ENCODE assay signal across 8 mouse cellular contexts in genomic region chr3:45555736-45556135, GRCm38 (mm10).
A peak's percentile ranks its signal among the peaks of the same experiment; 100 is the strongest.
DNase-seq lines count a peak whose midpoint lies in the region; ATAC-seq lines count a peak whose summit lies in the region.

No protein-coding gene starts in this region.

- H3K36me3 ChIP-seq in hindbrain, embryonic 11.5 days (ENCODE audit: control insufficient read depth, insufficient read depth, low read length): no peaks in the 10 kb centered on the region
- no peaks in the 10 kb centered on the region for H3K36me3 ChIP-seq in midbrain, embryonic 14.5 days (ENCODE audit: control insufficient read depth, insufficient read depth, low read length)

- H3K4me2 ChIP-seq in hindbrain, embryonic 11.5 days (replicated peaks; ENCODE audit: low read depth, low read length): no peak overlapping the region
- no peak overlapping the region for H3K4me2 ChIP-seq in midbrain, embryonic 14.5 days (ENCODE audit: low read length)

- DNase-seq in heart, postnatal 10 days: peak; percentile 36 to 37
- DNase-seq in heart, adult 8-10 months (ENCODE audit: low spot score): no peak
- peak; percentile 53 for DNase-seq in NIH3T3 (ENCODE audit: low read depth)
- peak; percentile 40 to 58 for DNase-seq in cerebellum, postnatal 4 days (ENCODE audit: low spot score in 2 of 2)
- DNase-seq in hindbrain, embryonic 11.5 days (ENCODE audit: low spot score): peak; percentile 74
- DNase-seq in layer of hippocampus, postnatal 25 days (ENCODE audit: extremely low spot score in 1 of 2, low spot score in 1 of 2): peak; percentile 15 to 62
- DNase-seq in midbrain, embryonic 14.5 days: peak; percentile 88
- DNase-seq in MN1 (ENCODE audit: low spot score): no peak

- ATAC-seq in hindbrain, embryonic 11.5 days (ENCODE audit: low FRiP score): peak; percentile 67; the same call in 1 of the 2 replicates
- ATAC-seq in midbrain, embryonic 14.5 days (ENCODE audit: low FRiP score, low TSS enrichment): peak; percentile 66; the same call in 1 of the 2 replicates

- no peak overlapping the region for H3K27ac ChIP-seq in hindbrain, embryonic 11.5 days (ENCODE audit: low read depth, low read length)
- H3K27ac ChIP-seq in midbrain, embryonic 14.5 days (replicated peaks; ENCODE audit: low read depth, low read length): no peak overlapping the region

- 33% methylated on average over 1 of the region's 1 CpGs for WGBS in hindbrain, embryonic 11.5 days
- WGBS in midbrain, embryonic 14.5 days: 24% methylated on average over 1 of the region's 1 CpGs

- no peak overlapping the region for H3K4me3 ChIP-seq in hindbrain, embryonic 11.5 days (ENCODE audit: low read depth, low read length)
- H3K4me3 ChIP-seq in midbrain, embryonic 14.5 days (replicated peaks; ENCODE audit: low read depth, low read length): no peak overlapping the region

- no peaks in the 10 kb centered on the region for H3K9me3 ChIP-seq in hindbrain, embryonic 11.5 days (ENCODE audit: control insufficient read depth, low read length)
- no peaks in the 10 kb centered on the region for H3K9me3 ChIP-seq in midbrain, embryonic 14.5 days (ENCODE audit: control insufficient read depth, low read length)

- no peaks in the 10 kb centered on the region for H3K4me1 ChIP-seq in hindbrain, embryonic 11.5 days (replicated peaks; ENCODE audit: control insufficient read depth, insufficient read depth, low read length)
- no peaks in the 10 kb centered on the region for H3K4me1 ChIP-seq in midbrain, embryonic 14.5 days (ENCODE audit: control insufficient read depth, insufficient read depth, low read length)

- intact Hi-C loops in heart, postnatal 10 days (cut with DNase I): no loop called here

- no peaks in the 10 kb centered on the region for H3K27me3 ChIP-seq in hindbrain, embryonic 11.5 days (ENCODE audit: control insufficient read depth, insufficient read depth, low read length)
- no peaks in the 10 kb centered on the region for H3K27me3 ChIP-seq in midbrain, embryonic 14.5 days (ENCODE audit: control insufficient read depth, insufficient read depth, low read length)

- no peak overlapping the region for H3K9ac ChIP-seq in hindbrain, embryonic 11.5 days (ENCODE audit: low read depth, low read length)
- no peak overlapping the region for H3K9ac ChIP-seq in midbrain, embryonic 14.5 days (replicated peaks; ENCODE audit: low read length)

Comparison
In these comparisons a context has a peak if more than half of its experiments do, and no peak if none do; other contexts are left out.
1. DNase-seq: peak in heart, postnatal 10 days (2 of 2), NIH3T3 (single experiment), cerebellum, postnatal 4 days (2 of 2), hindbrain, embryonic 11.5 days (single experiment), layer of hippocampus, postnatal 25 days (2 of 2) and midbrain, embryonic 14.5 days (single experiment); none in heart, adult 8-10 months (single experiment) and MN1 (single experiment).